13 mouse cellular contexts compared by ENCODE assay signal in the genomic region with DNA sequence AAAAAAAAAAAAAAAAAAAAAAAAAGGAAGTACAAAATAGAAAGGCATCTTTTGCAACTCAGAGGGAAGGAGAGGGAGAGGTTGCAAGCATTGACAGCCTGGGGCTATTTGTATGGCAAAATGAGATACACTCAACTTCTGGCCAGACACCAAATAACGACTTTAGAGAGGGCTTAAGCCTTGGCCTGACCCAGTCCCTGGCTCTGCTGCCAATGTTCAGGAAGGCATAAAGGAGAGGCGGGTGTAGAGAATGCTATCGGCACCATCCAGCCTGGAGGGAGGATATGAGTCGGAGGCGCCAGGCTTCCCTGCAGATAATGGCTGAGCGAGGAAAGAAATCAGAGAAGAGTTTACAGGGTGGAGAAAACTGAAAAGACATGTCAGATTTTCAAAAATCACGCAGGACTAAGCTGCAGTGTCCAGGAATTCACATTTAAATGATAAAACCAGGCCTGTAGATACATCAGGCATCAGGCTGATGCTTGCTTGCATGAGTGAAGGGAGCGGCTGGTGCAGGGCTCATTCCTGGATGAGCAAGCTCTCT.
DNase-seq lines count a peak whose midpoint lies in the region; ATAC-seq and TF ChIP-seq lines count a peak whose summit lies in the region.
"Had no signal": no experiment of that assay in that cellular context is flagged by ENCODE, and none has a peak within 500 bp of the region (broad histone marks: within the 10 kb centered on the region; RNA-seq: fewer than 3 reads in every experiment).

No protein-coding gene starts in this region.

- H3K27me3 ChIP-seq in heart, embryonic 11.5 days (ENCODE audit: control insufficient read depth, insufficient read depth, low read length), result 0 out of 2 replicates have a peak, but pooled peaks cover 2% of the 10 kb centered on the region
- H3K27me3 ChIP-seq in Patski, result no peaks in the 10 kb centered on the region
- peaks cover 3% of the 10 kb centered on the region; the same call in 1 of the 2 replicates for H3K27me3 ChIP-seq in hindbrain, embryonic 12.5 days
- H3K27me3 ChIP-seq in midbrain, embryonic 15.5 days (replicated peaks), result no peaks in the 10 kb centered on the region
- H3K27me3 ChIP-seq: hindbrain, embryonic 15.5 days had no signal

- 0 out of 2 replicates have a peak overlapping the region, but pooled peaks have one; percentile 15 for H3K27ac ChIP-seq in heart, embryonic 11.5 days (ENCODE audit: low read depth, low read length)
- H3K27ac ChIP-seq in hindbrain, embryonic 12.5 days, result peak overlapping the region; percentile 23; the same call in 1 of the 2 replicates
- peak overlapping the region; percentile 71 for H3K27ac ChIP-seq in midbrain, embryonic 15.5 days
- H3K27ac ChIP-seq: hindbrain, embryonic 15.5 days had no signal

- no peak overlapping the region for H3K4me2 ChIP-seq in heart, embryonic 11.5 days
- no peak overlapping the region for H3K4me2 ChIP-seq in hindbrain, embryonic 12.5 days (replicated peaks)
- H3K4me2 ChIP-seq in midbrain, embryonic 15.5 days, result no peak overlapping the region
- H3K4me2 ChIP-seq: hindbrain, embryonic 15.5 days had no signal

- in situ Hi-C loops in Patski (cut with MboI; ENCODE audit: low pct_unique_long_range_greater_than_20kb), result no loop called here

- H3K4me3 ChIP-seq in heart, embryonic 11.5 days (ENCODE audit: low read depth, low read length), result no peak overlapping the region
- no peak overlapping the region for H3K4me3 ChIP-seq in hindbrain, embryonic 12.5 days
- no peak overlapping the region for H3K4me3 ChIP-seq in midbrain, embryonic 15.5 days
- H3K4me3 ChIP-seq: hindbrain, embryonic 15.5 days had no signal

- DNase-seq in heart, postnatal 14 days, result no peak
- DNase-seq in Patski (ENCODE audit: low read depth, low spot score), result peak; percentile 17
- no peak for DNase-seq in gastrocnemius, postnatal 14 days
- no peak for DNase-seq in heart, postnatal 25 days (ENCODE audit: low spot score)
- DNase-seq: kidney, adult 11 months; kidney, postnatal 14 days; lung, adult 18-20 months; spleen, adult 18-20 months; thymus, adult 18-20 months had no signal

- no peaks in the 10 kb centered on the region for H3K9me3 ChIP-seq in heart, embryonic 11.5 days (replicated peaks; ENCODE audit: control insufficient read depth, low read length)
- H3K9me3 ChIP-seq in hindbrain, embryonic 12.5 days (replicated peaks), result no peaks in the 10 kb centered on the region
- H3K9me3 ChIP-seq in midbrain, embryonic 15.5 days, result no peaks in the 10 kb centered on the region
- H3K9me3 ChIP-seq: hindbrain, embryonic 15.5 days had no signal

- no peak for TF ChIP-seq CTCF in Patski (IDR thresholded peaks at IDR 0.05)

- H3K9ac ChIP-seq in heart, embryonic 11.5 days (ENCODE audit: low read depth, low read length), result no peak overlapping the region
- H3K9ac ChIP-seq in hindbrain, embryonic 12.5 days, result no peak overlapping the region
- H3K9ac ChIP-seq in midbrain, embryonic 15.5 days, result no peak overlapping the region
- H3K9ac ChIP-seq: hindbrain, embryonic 15.5 days had no signal

- no peak for ATAC-seq in heart, embryonic 11.5 days (replicated peaks; ENCODE audit: insufficient number of reproducible peaks, low FRiP score, low TSS enrichment)
- ATAC-seq in Patski, result no peak
- no peak for ATAC-seq in hindbrain, embryonic 12.5 days (ENCODE audit: low FRiP score)
- ATAC-seq in midbrain, embryonic 15.5 days (replicated peaks), result no peak; the same call in 1 of the 2 replicates

- 44% methylated on average over 8 of the region's 8 CpGs for whole genome bisulfite sequencing in heart, embryonic 11.5 days (ENCODE audit: insufficient replicate concordance)
- WGBS in hindbrain, embryonic 12.5 days, result 33% methylated on average over 8 of the region's 8 CpGs
- WGBS in midbrain, embryonic 15.5 days, result 23% methylated on average over 8 of the region's 8 CpGs

- POLR2A ChIA-PET in Patski (lab: Charles Lee), result no interaction called here

- H3K4me1 ChIP-seq in heart, embryonic 11.5 days (ENCODE audit: control insufficient read depth, insufficient read depth, low read length), result 0 out of 2 replicates have a peak, but pooled peaks cover 3% of the 10 kb centered on the region
- peaks cover 29% of the 10 kb centered on the region for H3K4me1 ChIP-seq in hindbrain, embryonic 12.5 days
- peaks cover 33% of the 10 kb centered on the region for H3K4me1 ChIP-seq in midbrain, embryonic 15.5 days

- CTCF ChIA-PET in Patski (lab: Charles Lee), result no interaction called here

- intact Hi-C loops in heart, postnatal 14 days (cut with DNase I), result no loop called here
- intact Hi-C loops in gastrocnemius, postnatal 14 days (cut with DNase I; ENCODE audit: low total_unique reads), result no loop called here
- intact Hi-C loops in heart, postnatal 25 days (cut with DNase I), result no loop called here

- H3K36me3 ChIP-seq in heart, embryonic 11.5 days (ENCODE audit: control insufficient read depth, insufficient read depth, low read length), result no peaks in the 10 kb centered on the region
- H3K36me3 ChIP-seq in hindbrain, embryonic 12.5 days, result no peaks in the 10 kb centered on the region
- no peaks in the 10 kb centered on the region for H3K36me3 ChIP-seq in midbrain, embryonic 15.5 days (replicated peaks)
- H3K36me3 ChIP-seq: hindbrain, embryonic 15.5 days had no signal

Comparison
In these comparisons a context has a peak if more than half of its experiments do, and no peak if none do; other contexts are left out.
1. H3K27ac ChIP-seq: peak in every context shown above with its lines; median percentile 71 in midbrain, embryonic 15.5 days; 23 in hindbrain, embryonic 12.5 days; 15 in heart, embryonic 11.5 days.